Comparison of ENCODE assay signal across 32 mouse cellular contexts in genomic region chr10:116915286-116915685, GRCm38 (mm10). TPM values are rescaled to one million over a fixed set of nuclear protein-coding genes. Genes with fewer than 3 reads are reported as not detected.
DNase-seq lines count a peak whose midpoint lies in the region; ATAC-seq and TF ChIP-seq lines count a peak whose summit lies in the region.
"Had no signal": no experiment of that assay in that cellular context is flagged by ENCODE, and none has a peak within 500 bp of the region (broad histone marks: within the 10 kb centered on the region; RNA-seq: fewer than 3 reads in every experiment).

No protein-coding gene starts in this region.

- no peak overlapping the region for H3K4me3 ChIP-seq in heart, embryonic 13.5 days
- no peak overlapping the region for H3K4me3 ChIP-seq in heart, adult 2 months
- H3K4me3 ChIP-seq in spleen, adult 2 months (ENCODE audit: extremely low read depth, insufficient read depth, insufficient read length) = peak overlapping the region; percentile 36; the same call in 1 of the 2 replicates
- H3K4me3 ChIP-seq: forebrain, embryonic 10.5 days; forebrain, embryonic 13.5 days; gastrocnemius, adult 2 months; heart, embryonic 10.5 days; hindbrain, embryonic 12.5 days; hindbrain, embryonic 15.5 days; intestine, embryonic 15.5 days had no signal

- TF ChIP-seq EP300 in heart, adult 2 months (IDR thresholded peaks at IDR 0.05; ENCODE audit: insufficient read depth, low read depth, low read length) = no peak

- peak overlapping the region; percentile 54; the same call in 1 of the 2 replicates for H3K27ac ChIP-seq in heart, embryonic 13.5 days (replicated peaks)
- H3K27ac ChIP-seq in heart, adult 2 months = no peak overlapping the region
- H3K27ac ChIP-seq in spleen, adult 2 months (ENCODE audit: insufficient read depth, low read length) = peak overlapping the region; percentile 81
- H3K27ac ChIP-seq: forebrain, embryonic 10.5 days; forebrain, embryonic 13.5 days; gastrocnemius, adult 2 months; heart, embryonic 10.5 days; hindbrain, embryonic 12.5 days; hindbrain, embryonic 15.5 days; intestine, embryonic 15.5 days had no signal

- ATAC-seq in heart, embryonic 13.5 days (ENCODE audit: extremely low read depth, insufficient number of reproducible peaks, low FRiP score, low TSS enrichment) = no peak
- ATAC-seq: forebrain, embryonic 13.5 days; forebrain, embryonic 16.5 days; intestine, embryonic 15.5 days had no signal

- no peak overlapping the region for H3K9ac ChIP-seq in heart, embryonic 13.5 days
- no peak overlapping the region for H3K9ac ChIP-seq in heart, adult 2 months (ENCODE audit: low read depth, low read length)
- H3K9ac ChIP-seq: forebrain, embryonic 13.5 days; hindbrain, embryonic 12.5 days; hindbrain, embryonic 15.5 days; intestine, embryonic 15.5 days had no signal

- TF ChIP-seq CTCF in heart, adult 2 months (IDR thresholded peaks at IDR 0.05) = no peak
- TF ChIP-seq CTCF in spleen, adult 2 months (IDR thresholded peaks at IDR 0.05; ENCODE audit: extremely low read depth, insufficient read depth, insufficient read length, insufficient replicate concordance) = no peak

- no peak for DNase-seq in heart, adult 2 months
- DNase-seq in spleen, adult 2 months (ENCODE audit: low read depth in 1 of 2, low spot score in 2 of 2) = no peak
- no peak for DNase-seq in spleen, postnatal 10 days (ENCODE audit: low spot score in 2 of 2)
- DNase-seq in induced T-regulatory cell, adult 2 months (ENCODE audit: low read depth) = peak; percentile 59
- DNase-seq in frontal cortex, adult 2 months (ENCODE audit: extremely low spot score in 1 of 2, low spot score in 1 of 2) = no peak
- DNase-seq: B cell, adult 2 months; cerebellum, adult 18-20 months; cerebellum, adult 9-10 months; cerebellum, postnatal 14 days; gastrocnemius, adult 2 months; gastrocnemius, postnatal 14 days; heart, postnatal 14 days; kidney, adult 11 months had no signal

- no peaks in the 10 kb centered on the region for H3K79me2 ChIP-seq in heart, adult 2 months (replicated peaks; ENCODE audit: control insufficient read depth, insufficient read depth, low read length)

- 89% methylated on average over 8 of the region's 8 CpGs for WGBS in heart, embryonic 13.5 days
- 91% methylated on average over 8 of the region's 8 CpGs for WGBS in heart, adult 2 months
- WGBS in spleen, adult 2 months = 84% methylated on average over 8 of the region's 8 CpGs

- no peak for TF ChIP-seq POLR2A in heart, adult 2 months (IDR thresholded peaks at IDR 0.05; ENCODE audit: insufficient read depth, low read depth, low read length)
- TF ChIP-seq POLR2A in spleen, adult 2 months (IDR thresholded peaks at IDR 0.05; ENCODE audit: low read depth, low read length) = no peak

- no peak overlapping the region for H3K4me2 ChIP-seq in heart, embryonic 13.5 days
- H3K4me2 ChIP-seq: forebrain, embryonic 13.5 days; hindbrain, embryonic 12.5 days; hindbrain, embryonic 15.5 days; intestine, embryonic 15.5 days had no signal

- no peaks in the 10 kb centered on the region for H3K4me1 ChIP-seq in heart, embryonic 13.5 days
- H3K4me1 ChIP-seq in heart, adult 2 months (ENCODE audit: control insufficient read depth, insufficient read depth, low read length) = no peaks in the 10 kb centered on the region
- no peaks in the 10 kb centered on the region for H3K4me1 ChIP-seq in spleen, adult 2 months (ENCODE audit: control insufficient read depth, insufficient read depth, insufficient read length)
- H3K4me1 ChIP-seq: forebrain, embryonic 10.5 days; forebrain, embryonic 13.5 days; heart, embryonic 10.5 days; hindbrain, embryonic 12.5 days; hindbrain, embryonic 15.5 days; intestine, embryonic 15.5 days had no signal

- no peaks in the 10 kb centered on the region for H3K9me3 ChIP-seq in heart, embryonic 13.5 days
- H3K9me3 ChIP-seq: forebrain, embryonic 10.5 days; forebrain, embryonic 13.5 days; G1E; heart, embryonic 10.5 days; hindbrain, embryonic 12.5 days; hindbrain, embryonic 15.5 days; intestine, embryonic 15.5 days had no signal

- H3K36me3 ChIP-seq in heart, embryonic 13.5 days = peaks cover 85% of the 10 kb centered on the region
- no peaks in the 10 kb centered on the region; the same call in 1 of the 2 replicates for H3K36me3 ChIP-seq in heart, adult 2 months (ENCODE audit: control insufficient read depth, insufficient read depth, low read length)
- H3K36me3 ChIP-seq in spleen, adult 2 months (ENCODE audit: control insufficient read depth, insufficient read depth, low read length) = peaks cover 30% of the 10 kb centered on the region

- H3K27me3 ChIP-seq in heart, embryonic 13.5 days (replicated peaks) = no peaks in the 10 kb centered on the region
- H3K27me3 ChIP-seq in heart, adult 2 months (ENCODE audit: control insufficient read depth, insufficient read depth, low read length) = no peaks in the 10 kb centered on the region
- no peaks in the 10 kb centered on the region for H3K27me3 ChIP-seq in spleen, adult 2 months (ENCODE audit: control insufficient read depth, insufficient read depth, low read length)
- H3K27me3 ChIP-seq: CH12.LX; forebrain, embryonic 13.5 days; hindbrain, embryonic 12.5 days; hindbrain, embryonic 15.5 days; intestine, embryonic 15.5 days; Patski had no signal

- intact Hi-C loops in heart, adult 2 months (cut with DNase I) = no loop called here

RNA-seq across cellular contexts. Expression of gene Myrfl, which starts 18.6 kb away (rescaled TPM):
- 0.20 and 0.37 TPM in 2 replicates for polyA plus RNA-seq in heart, embryonic 13.5 days (2015; fragmentation: Nextera tagmentation; extraction: Ambion mirVana)
- 1 to 10 TPM; 1.4 to 1.6 TPM for total RNA-seq in heart, adult 2 months (2021)
- 0.31 and 0.76 TPM in 2 replicates for polyA plus RNA-seq in heart, adult 2 months (2012; rRNA removed)
- polyA plus RNA-seq in spleen, adult 2 months (2012; rRNA removed) = 0.02 TPM in 1 of 2 replicates, not detected in the other
- polyA plus RNA-seq in frontal cortex, adult 2 months (2012; rRNA removed) = 0.17 and 0.22 TPM in 2 replicates
- total RNA-seq: adrenal gland, adult 18-20 months; CH12.LX; hematopoietic stem cell, adult 5-6 weeks had no signal
- polyA plus RNA-seq: forebrain, embryonic 10.5 days; G1E had no signal

RNA-seq across cellular contexts. Expression of gene Rab3ip, which starts 35.3 kb away (rescaled TPM):
- 54.1 and 62.4 TPM in 2 replicates for polyA plus RNA-seq in heart, embryonic 13.5 days (2015; fragmentation: Nextera tagmentation; extraction: Ambion mirVana)
- 100 to 1,000 TPM in 1 of 2 experiments, 10 to 100 TPM in 1; 80.3 to 100 TPM for total RNA-seq in heart, adult 2 months (2021)
- polyA plus RNA-seq in heart, adult 2 months (2012; rRNA removed) = 168 and 181 TPM in 2 replicates
- 34.3 and 69.3 TPM in 2 replicates for polyA plus RNA-seq in spleen, adult 2 months (2012; rRNA removed)
- polyA plus RNA-seq in frontal cortex, adult 2 months (2012; rRNA removed) = 35.2 and 54.2 TPM in 2 replicates

RNA-seq across cellular contexts. Expression of gene Gm10271, which starts 57.1 kb away (rescaled TPM):
- polyA plus RNA-seq in heart, embryonic 13.5 days (2015; fragmentation: Nextera tagmentation; extraction: Ambion mirVana) = not detected in 2 replicates
- total RNA-seq in heart, adult 2 months (2021) = not detected
- not detected in 2 replicates for polyA plus RNA-seq in heart, adult 2 months (2012; rRNA removed)
- not detected in 2 replicates for polyA plus RNA-seq in spleen, adult 2 months (2012; rRNA removed)
- not detected in 2 replicates for polyA plus RNA-seq in frontal cortex, adult 2 months (2012; rRNA removed)
- total RNA-seq: adrenal gland, adult 18-20 months; adrenal gland, postnatal 10 days; adrenal gland, postnatal 36 days; CH12.LX; G1E; gastrocnemius, adult 2 months; gastrocnemius, postnatal 14 days; gastrocnemius, postnatal 4 days; heart, postnatal 14 days; hematopoietic stem cell, adult 5-6 weeks had no signal
- polyA plus RNA-seq: embryonic facial prominence, embryonic 11.5 days; embryonic facial prominence, embryonic 14.5 days; forebrain, embryonic 10.5 days; forebrain, embryonic 13.5 days; forebrain, embryonic 16.5 days; G1E; heart, embryonic 10.5 days; heart, embryonic 14.5 days; hindbrain, embryonic 12.5 days; hindbrain, embryonic 15.5 days; intestine, embryonic 15.5 days; Patski had no signal
